Mouse (Mus musculus): Measurements from ENCODE around the gene Tnrc6c.
A peak's percentile ranks its signal among the peaks of the same experiment; 100 is the strongest.

Tnrc6c gene

DNA sequence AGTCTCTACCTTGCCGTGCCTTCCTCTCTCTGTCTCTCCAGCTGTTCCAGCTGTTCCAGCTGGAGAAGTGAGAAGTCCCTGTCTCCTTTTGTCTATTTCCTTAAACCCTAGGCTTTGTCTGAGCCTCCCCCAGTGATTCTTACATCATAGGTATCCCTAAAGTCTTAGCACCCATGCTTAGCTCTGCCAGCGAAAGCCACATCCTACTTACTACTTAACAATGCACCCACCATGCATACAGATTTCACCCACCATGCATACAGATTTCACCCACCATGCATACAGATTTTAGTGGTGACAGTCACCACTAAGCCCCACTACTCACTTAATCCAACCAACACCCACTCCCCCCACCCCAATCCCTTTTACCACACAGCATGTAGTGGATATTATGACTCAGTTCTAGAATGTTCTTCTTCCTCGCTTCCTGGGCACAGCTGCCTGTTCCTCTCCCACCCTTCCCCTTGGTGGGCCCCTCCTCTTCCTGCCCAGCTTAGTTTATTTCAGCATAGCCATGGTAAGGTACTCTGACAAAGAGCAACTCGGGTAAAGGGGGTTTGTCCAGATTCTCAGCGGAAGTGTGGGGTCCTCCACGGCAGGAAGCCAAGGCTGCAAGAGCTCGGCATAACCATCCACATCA is 14.6 kb upstream of the Tnrc6c start:
- DNase-seq = no peak

DNA sequence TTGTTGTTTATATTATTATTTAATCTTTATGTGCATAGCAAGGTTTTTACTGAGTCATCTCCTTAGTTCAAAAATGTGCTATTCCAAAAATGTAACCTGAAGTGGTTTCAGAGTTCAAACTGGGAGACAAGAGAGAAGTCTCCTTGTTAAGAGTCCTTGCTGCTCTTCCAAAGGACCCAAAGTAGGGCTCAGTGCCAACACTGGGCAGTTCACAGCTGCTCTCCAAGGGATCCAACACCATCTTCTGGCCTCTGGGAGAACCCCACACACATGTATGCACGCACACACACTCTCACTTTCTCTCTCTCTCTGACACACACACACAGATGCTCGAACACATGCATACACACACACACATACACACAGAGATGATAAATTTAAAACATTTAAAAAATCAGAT is 11.9 kb upstream of the Tnrc6c start:
- no peak for DNase-seq

DNA sequence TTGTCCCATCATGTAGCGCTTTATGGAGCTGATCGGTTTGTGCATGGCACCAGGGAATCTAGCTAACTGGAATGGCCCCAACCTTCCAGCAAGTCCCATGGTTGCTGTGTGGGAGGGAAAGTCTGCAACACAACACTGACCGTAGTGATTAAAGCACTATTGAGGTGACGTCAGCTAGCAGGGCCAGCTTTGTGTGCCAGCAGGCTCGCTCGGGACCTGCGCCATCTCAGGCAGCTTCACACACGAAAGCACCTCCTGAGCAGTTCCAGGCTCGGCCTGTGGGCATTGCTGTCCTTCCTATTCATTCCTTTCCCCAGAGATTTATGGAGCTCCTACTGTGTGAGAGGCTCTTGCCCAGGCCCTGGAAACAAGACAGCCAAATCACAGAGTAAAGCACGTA is 10.8 kb upstream of the Tnrc6c start:
- no peak for DNase-seq

DNA sequence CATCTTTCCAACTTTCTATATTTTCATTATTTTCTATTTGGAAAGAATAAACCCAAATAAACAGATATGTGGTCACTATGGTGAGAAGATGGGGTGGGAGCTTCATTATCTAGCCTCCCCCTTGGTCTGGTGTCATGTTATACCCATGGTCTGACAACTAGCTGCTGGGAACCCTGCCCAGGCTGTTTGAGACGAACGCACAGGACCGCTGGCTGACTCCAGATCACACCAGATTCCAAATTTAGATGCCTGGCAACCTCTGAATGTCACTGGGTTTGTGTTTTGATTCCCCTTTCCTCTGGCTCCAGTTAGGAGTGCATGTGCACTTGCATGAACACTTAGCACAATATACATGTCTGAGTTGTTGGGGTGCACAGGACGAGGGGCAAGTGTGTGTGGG is 7.3 kb upstream of the Tnrc6c start:
- DNase-seq = no peak

DNA sequence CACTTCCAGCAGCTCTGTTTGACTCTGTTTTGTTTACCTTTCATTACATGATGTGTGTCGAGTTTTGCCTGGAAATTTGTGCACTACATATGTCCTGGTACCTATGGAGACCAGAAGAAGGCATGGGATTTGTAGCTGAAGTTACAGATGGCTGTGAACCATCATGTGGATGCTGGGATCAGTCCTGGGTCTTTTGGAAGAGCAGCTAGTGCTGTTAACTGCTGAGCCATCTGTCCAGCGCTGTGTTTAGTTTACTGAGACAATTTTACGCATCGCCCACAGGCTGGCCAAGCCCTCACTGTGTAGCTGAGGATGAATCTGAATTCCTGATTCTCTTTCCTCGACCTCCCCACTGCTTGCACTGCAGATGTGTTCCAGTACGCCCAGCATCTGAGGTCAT is 6.1 kb upstream of the Tnrc6c start:
- DNase-seq = no peak

DNA sequence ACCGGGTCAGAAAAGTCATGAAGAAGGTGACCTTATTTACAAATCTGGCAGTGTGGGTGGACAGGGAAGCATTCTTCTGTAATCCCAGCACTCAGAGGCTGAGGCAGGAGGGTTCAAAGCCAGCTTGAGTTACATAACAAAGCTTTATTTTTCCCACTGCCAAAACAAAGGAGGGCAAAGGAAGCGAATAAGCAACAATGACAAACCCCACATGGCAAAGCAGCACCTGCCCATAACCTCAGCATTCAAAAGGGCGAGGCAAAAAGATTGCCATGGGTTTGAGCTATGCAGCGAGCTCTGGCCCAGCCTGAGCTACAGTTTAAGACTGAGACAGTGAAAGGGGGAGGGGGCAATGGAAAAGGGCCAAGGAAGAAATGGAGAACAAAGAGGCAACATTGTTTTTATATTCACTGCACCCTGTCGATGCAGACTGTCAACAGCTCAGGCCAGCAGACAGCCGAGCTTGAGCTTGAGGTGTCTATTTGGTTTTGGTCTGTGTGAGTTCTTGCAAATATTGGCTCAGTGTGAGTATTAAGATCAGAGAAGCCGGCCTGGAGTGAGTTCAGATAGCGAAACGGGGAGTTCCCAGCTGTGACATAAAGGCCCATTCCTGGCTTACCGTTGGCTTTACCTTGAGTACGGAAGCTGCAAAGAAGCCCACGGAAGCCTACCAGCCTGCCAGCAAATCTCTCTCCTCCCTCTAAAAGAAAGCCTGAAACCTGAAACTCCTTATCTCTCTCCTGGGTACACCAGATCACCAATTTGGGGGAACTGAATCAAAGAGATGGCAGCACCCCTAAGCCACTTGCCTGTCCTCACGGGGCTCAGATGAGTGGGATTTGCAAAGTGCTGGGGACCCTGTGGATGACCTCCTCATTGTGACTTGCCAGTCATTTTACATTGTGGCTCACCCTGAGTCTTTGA is 3.1 kb upstream of the Tnrc6c start:
- DNase-seq = no peak

DNA sequence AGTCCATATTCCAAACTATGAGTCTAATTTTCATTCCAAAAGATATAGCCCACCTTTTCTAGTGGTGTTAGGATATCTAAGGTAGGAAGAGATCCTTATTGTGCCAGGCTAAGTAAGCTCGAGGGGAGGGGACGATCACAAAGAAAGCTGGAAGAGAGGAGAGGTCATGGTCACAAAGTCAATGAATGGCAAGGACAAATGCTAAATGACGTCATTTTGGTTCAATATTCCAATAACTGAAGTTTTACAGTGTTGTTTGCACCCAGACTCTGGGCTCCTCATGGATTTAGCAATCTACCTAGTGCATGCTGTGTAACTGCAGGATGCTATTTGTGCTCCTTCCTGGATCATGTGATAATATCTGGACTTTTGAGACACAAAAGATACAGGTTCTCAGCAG is 1.2 kb upstream of the Tnrc6c start:
- DNase-seq = no peak

DNA sequence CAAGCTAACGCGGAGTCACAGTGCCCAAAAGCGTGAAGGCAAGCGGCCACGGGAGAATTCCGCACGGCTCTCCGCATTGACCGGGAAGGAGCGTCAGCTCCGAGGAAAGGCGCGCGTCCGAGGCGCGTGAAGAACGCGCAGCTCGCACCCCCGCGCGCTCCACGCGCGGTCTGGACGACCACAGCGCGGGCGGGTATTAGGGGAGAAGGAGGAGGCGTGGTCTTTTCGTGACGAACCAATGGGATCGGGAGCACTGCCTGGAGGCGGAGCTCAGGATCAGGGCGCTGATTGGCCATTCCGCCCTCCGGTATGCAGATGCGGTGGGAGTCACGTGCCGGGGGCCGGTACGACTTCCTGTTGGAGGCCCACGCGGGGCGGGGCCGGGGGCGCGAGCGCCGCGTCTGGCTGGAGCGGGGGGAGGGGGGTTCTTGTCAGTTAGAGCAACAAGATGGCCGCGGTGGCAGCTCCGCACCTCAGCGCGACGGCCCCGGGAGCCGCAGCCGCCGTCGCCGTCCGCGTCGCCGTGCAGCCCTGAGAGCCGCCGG is 363 bp downstream of the Tnrc6c start:
- peak; percentile 100 for DNase-seq

DNA sequence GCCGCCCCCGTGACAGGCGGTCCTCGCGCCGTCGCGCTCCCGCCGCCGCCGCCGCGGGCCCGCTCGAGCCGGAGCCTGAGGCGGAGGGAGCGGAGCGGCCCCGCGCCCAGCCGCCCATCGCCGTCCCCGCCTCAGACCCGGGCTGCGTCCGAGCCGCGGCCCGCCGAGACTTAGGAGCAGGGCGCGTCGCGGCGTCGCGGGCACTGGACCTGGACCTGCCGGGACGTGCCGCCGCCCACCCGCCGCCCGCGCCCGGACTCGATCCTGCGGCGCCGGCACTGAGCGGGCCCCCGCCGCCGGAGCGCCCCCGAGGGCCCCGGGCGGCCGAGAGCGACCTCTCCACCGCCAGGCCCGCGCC is 824 bp downstream of the Tnrc6c start:
- DNase-seq = no peak

DNA sequence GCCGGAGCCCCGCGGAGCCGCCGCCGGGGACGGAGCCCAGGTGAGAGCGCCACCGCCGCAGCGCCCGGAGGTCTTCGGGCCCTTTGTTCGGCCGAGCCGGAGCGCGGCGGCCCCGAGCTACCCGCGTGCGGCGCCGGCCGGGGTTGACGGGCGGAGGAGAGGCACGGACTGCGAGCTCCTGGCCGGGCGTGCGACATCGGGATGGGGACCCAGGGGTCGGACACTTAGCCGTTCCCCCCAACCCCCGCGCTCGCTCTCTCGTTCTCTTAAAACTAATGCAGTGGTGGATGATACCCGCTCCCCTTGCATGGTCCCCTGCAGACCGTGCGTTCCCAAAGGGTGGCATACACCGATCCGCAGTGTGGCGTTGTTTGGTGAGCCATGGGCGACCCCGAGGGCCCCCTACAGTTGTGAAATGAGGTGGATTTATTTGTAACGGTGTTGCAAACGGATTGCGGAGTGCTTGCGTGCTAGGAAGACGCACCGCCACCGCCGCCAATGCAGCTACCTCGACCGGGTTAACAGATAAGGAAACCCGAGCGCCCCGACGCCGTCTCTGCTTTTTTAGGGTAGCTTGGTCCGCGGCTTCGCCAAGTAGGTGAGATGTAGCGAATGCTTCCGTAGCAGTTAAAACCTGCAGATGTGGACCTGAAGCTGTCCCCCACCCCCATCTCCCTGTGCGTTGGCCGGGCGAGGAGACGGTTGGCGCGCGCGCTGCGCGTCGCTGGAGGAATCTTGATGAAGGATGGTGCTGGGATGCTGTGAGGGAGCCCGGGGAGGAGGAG is 1.4 kb downstream of the Tnrc6c start:
- peak; percentile 54 for DNase-seq

DNA sequence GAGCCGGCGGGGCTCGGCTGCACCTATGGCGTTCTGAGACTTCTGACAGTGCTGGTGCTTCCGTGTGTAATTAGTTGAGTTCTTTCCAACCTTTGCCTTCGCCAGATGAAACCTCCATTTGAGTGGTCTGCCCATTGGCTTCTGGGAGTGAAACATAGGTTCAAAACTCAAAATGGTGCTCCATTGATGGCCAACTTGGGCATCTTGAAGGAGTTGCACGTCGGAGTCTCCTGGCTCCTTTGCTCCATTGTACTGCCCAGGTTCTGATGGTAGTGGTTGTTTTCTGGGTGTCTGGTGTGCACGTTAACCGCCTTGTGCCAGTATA is 1.9 kb downstream of the Tnrc6c start:
- no peak for DNase-seq

DNA sequence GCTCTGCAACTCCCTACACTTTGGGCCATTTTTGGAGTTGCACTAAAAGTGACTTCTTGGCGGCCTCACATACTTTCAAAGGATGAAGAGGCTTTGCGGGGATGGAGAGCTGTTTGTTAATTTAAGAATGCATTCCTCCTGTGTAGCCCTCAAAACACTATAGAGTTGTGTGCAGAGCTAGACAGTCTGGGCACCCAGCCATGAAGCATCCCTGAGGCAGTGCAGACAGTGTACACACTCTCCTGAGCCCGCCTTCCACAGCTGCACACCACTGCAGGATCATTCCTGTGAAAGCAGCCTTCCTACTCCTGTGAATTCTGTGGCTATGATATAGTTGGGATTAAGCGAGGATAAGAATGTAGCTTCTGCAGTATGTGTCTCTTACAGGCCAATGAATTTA is 4.9 kb downstream of the Tnrc6c start:
- peak; percentile 26 for DNase-seq

DNA sequence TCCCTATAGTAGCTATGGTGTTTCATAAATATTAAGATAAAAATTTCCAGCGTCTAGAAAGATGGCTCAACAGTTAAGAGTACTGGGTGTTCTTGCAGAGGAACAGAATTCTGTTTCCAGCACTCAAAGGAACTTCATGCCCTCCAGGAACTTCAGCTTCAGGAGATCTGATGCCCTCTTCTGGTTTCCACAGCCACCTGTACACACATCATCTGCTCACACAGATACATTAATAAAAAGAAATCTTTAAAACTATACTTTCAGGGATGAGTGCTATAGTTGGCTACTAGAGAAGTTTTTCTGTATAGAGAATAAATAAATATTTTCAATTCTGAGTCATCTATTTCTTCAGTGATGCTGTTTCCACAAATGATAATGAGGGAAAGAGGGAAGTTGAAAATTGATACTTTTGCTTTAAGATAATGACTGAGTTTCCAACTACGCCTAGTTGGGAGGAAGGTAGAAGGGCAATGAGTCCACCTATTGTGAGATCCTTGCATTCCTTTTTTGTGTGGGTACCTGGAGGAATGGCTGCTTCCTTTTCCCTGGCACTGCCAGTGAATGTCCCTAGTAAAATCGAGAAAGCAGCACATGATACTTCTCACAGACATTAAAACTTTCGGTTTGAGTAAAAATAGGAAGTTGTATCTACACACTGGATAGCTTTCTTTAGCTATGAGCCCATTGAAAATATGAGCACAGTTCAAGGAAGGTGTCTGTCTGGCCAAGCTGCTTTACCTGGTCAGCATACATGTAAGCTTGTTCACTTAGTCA is 9.1 kb downstream of the Tnrc6c start:
- no peak for DNase-seq

DNA sequence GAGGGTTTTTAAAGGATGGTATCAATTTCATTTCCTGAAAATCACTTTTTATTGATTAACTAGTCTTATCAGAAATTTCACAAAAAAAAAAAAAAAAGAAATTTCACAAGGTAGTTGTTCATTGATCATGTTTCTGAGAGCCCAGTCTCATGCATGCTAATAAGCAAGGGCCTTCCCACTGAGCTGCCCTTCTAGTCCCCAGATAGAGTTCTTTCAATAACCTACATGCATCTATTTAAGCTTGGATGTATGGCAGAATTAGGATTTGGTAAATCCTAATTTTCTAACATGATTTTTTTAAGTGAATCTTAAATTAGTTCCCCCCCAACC is 9.7 kb downstream of the Tnrc6c start:
- DNase-seq = no peak

DNA sequence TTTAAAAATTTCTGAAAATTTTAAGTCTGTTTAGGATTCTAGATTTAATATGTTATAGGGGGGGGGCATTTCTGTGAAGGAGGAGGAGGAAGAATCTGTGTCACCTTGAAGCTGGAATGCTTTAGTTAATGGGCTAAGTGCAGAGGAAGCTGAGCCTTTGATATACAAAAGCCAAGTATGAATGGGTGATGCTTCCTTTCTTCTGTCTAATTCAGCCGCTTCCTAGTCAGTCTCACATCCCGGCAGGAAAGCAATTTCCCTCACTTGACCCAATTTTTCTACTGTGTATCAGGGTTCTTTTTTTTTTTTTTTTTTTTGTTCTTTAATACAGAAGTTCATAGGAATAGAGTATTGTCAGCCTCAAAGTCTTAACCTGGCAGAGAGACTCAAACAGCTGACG is 11.1 kb downstream of the Tnrc6c start:
- no peak for DNase-seq

DNA sequence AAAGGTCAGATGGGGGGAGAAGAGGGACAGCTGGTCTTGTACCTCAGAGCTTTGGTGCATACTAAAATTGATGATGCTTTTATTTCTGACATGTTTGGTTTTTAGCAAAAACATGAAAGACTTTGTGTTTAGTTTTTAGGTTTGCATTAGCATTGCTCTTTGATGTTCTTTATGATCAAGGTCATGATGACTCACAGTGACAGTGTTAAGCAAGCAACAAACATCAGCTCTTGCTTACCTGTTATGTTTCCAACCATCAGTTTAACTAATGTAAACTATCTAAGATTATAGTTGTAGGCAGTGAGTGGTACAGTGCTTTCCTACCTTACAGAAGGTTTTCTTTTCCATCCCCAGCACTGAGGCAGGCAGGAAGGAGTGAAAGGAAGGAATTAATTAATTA is 12.5 kb downstream of the Tnrc6c start:
- no peak for DNase-seq

DNA sequence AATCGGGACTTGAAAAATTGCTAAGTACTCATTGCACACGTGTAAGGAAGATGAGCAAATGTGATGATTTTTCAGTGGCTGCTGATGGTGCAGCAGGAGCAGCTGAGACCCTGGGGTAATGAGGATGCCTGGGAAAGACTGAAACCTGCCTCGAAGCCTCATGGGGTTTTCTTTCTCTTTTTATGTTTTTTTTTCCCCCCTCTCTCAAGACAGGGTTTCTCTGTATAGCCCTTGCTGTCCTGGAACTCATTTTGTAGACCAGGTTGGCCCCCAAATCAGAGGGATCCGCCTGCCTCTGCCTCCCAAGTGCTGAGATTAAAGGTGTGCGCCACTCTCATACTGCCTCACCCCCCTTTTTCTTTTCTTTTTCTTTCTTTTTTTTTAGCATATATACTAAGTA is 13.1 kb downstream of the Tnrc6c start:
- DNase-seq = no peak

DNA sequence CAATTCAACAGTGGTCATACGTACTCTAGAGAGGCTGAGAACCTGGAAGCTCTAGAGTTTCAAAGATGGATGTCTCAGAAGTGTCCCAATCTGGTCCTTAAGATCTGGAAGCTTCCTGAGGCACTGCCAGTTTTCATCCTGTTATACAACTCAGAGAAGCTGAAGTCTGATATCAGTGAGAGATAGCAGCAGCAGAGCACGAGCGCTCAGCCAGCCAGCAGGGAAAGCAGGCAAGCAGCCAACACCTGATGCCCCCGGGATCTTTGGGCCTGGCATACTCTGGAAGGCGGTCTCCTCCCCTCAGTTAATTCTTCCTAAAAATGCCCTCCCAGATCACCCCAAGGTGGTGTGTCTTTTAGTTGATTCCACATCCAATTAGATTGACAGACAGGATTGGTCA is 13.7 kb downstream of the Tnrc6c start:
- no peak for DNase-seq

DNA sequence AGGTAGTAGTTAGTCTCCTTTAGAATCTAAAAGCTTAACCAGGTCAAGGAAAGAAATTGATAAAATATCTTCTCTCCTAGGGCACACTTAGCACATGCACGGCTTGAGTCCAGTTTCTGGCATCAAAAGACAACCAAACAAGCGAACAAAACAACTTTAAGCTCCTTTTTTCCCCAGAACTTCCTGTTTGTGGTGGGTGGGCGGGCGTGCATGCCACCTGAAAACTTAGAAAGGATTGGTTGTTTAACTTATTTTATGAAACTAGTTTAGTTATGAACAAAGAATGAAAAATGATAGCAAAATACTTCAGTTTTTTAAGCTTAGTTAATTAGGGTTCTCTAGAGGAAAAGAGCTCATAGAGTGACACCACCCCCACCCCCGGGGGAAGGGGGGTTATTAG is 17.5 kb downstream of the Tnrc6c start:
- DNase-seq = no peak

DNA sequence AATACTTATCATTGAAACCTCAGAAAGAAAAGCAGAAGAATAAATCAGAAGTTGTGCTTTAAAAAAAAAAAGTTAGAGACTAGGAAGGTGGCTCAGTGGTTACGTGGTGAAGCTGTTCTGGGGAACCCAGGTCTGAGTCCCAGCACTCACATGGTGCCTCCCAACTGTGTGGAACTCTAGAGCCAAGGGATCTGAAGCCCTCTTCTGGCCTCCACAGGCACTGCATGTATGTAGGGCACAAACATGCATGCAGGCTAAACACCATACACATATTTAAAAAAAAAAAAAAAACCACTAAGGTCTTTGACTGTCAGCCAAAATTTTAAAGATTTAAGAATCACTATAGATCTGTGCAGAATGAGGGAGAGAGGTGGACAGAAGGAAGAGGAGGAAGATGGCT is 20.4 kb downstream of the Tnrc6c start:
- DNase-seq = no peak

DNA sequence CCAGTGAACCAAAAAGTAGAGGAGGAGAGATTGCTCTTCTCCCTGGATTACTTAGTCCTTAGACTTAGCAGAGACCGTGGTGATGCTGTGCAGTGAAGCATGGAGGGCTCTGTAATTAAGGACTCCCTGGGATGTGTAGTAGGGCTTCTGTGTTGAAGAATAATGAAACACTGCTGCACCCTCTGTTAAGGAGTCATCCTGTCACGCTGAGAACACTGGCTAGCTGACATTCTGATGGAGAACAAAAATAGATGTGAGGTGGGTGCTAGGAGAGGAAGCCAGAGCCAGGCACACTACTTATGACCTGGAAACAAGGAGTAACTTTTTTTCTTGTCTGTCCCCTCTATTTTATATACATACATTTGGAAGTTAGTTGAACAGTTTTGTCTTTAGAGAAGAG is 22.6 kb downstream of the Tnrc6c start:
- DNase-seq = no peak

DNA sequence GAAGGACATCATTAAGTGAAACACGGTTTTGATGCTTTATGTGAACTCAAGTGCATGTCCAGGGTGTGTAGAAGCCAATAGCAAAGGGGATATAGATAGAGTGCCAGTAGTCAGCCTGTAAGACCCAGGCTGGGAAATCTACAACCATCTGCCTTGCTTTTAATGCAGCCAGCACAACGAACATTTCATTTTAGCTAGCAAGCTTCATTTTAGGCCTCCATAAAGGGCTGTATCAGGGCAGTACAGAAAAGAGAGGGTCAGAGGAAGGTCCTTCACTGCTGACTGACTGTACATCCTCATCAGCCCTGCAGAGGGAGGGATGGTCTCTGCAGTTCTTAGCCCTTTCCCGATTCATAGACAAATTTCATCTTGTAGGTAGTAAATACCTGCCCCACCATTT is 23.0 kb downstream of the Tnrc6c start:
- DNase-seq = no peak

DNA sequence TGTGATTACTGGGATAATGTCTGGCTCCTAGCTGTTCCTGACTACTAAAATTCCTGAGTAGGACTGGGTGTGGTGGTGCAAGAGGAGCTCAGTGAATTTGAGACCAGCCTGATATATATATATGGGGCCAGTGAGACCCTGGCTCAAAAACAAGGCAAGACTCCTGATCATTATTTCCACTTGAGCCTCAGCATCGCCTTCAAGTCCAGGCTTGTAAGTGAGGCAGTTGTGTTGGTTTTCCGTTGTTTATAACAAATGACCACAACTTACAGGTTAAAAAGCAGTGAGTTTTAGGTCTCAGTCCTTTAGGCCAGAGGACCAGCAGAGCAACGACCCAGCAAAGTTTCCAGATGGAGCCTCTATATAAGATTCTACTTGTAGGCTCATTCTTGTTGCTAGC is 23.5 kb downstream of the Tnrc6c start:
- no peak for DNase-seq
